29 mouse cellular contexts compared by ENCODE assay signal in genomic region chr10:94527248-94527647, GRCm38 (mm10).
DNase-seq lines count a peak whose midpoint lies in the region; ATAC-seq lines count a peak whose summit lies in the region.
"Had no signal": no experiment of that assay in that cellular context is flagged by ENCODE, and none has a peak within 500 bp of the region (broad histone marks: within the 10 kb centered on the region; RNA-seq: fewer than 3 reads in every experiment).

No protein-coding gene starts in this region.

- WGBS in heart, embryonic 12.5 days = 67% methylated on average over 6 of the region's 6 CpGs
- 56% methylated on average over 6 of the region's 6 CpGs for WGBS in liver, embryonic 11.5 days
- 31% methylated on average over 6 of the region's 6 CpGs for WGBS in liver, embryonic 16.5 days (ENCODE audit: insufficient replicate concordance)
- WGBS in midbrain, embryonic 15.5 days = 86% methylated on average over 6 of the region's 6 CpGs

- no peak overlapping the region for H3K4me3 ChIP-seq in heart, embryonic 12.5 days
- no peak overlapping the region for H3K4me3 ChIP-seq in liver, embryonic 11.5 days (ENCODE audit: low read depth, low read length)
- H3K4me3 ChIP-seq in liver, embryonic 16.5 days (ENCODE audit: low read depth, low read length) = no peak overlapping the region
- no peak overlapping the region for H3K4me3 ChIP-seq in midbrain, embryonic 15.5 days
- H3K4me3 ChIP-seq: embryonic facial prominence, embryonic 10.5 days; embryonic facial prominence, embryonic 15.5 days; forebrain, embryonic 13.5 days; heart, embryonic 15.5 days; hindbrain, embryonic 12.5 days; intestine, embryonic 15.5 days; limb, embryonic 10.5 days; limb, embryonic 15.5 days; lung, embryonic 15.5 days; megakaryocyte, embryonic 14.5 days; neural tube, embryonic 12.5 days had no signal

- no peak for DNase-seq in heart, postnatal 25 days (ENCODE audit: low spot score)
- no peak for DNase-seq in liver, embryonic 11.5 days (ENCODE audit: low spot score)
- no peak for DNase-seq in urinary bladder, postnatal 4 days (ENCODE audit: low spot score in 2 of 2)
- DNase-seq in neural tube, embryonic 10.5 days (ENCODE audit: extremely low spot score, low spot score) = no peak
- DNase-seq: adrenal gland, postnatal 25 days; cerebellum, adult 8-10 months; gastrocnemius, postnatal 10 days; heart, postnatal 36 days; kidney, adult 2 months; kidney, postnatal 36 days; layer of hippocampus, postnatal 36 days; lung, postnatal 36 days; midbrain, embryonic 14.5 days; thymus, postnatal 4 days had no signal

- intact Hi-C loops in heart, postnatal 25 days (cut with DNase I) = no loop called here

- peak; percentile 68; the same call in 1 of the 2 replicates for ATAC-seq in heart, embryonic 12.5 days (ENCODE audit: insufficient number of reproducible peaks, low FRiP score)
- ATAC-seq in liver, embryonic 11.5 days (replicated peaks; ENCODE audit: low FRiP score) = peak; percentile 86
- ATAC-seq in liver, embryonic 16.5 days (ENCODE audit: low read depth) = peak; percentile 86
- no peak for ATAC-seq in midbrain, embryonic 15.5 days (replicated peaks)
- ATAC-seq: forebrain, embryonic 13.5 days; hindbrain, postnatal 0 days; intestine, embryonic 15.5 days had no signal

- no peak overlapping the region for H3K9ac ChIP-seq in heart, embryonic 12.5 days
- H3K9ac ChIP-seq in liver, embryonic 11.5 days (ENCODE audit: low read depth, low read length) = no peak overlapping the region
- no peak overlapping the region for H3K9ac ChIP-seq in liver, embryonic 16.5 days (ENCODE audit: low read depth, low read length)
- no peak overlapping the region for H3K9ac ChIP-seq in midbrain, embryonic 15.5 days
- H3K9ac ChIP-seq: embryonic facial prominence, embryonic 15.5 days; forebrain, embryonic 13.5 days; heart, embryonic 15.5 days; hindbrain, embryonic 12.5 days; intestine, embryonic 15.5 days; limb, embryonic 15.5 days; lung, embryonic 15.5 days; neural tube, embryonic 12.5 days had no signal

- H3K9me3 ChIP-seq in heart, embryonic 12.5 days (replicated peaks) = no peaks in the 10 kb centered on the region
- H3K9me3 ChIP-seq in liver, embryonic 11.5 days (ENCODE audit: control insufficient read depth, low read length) = no peaks in the 10 kb centered on the region
- no peaks in the 10 kb centered on the region for H3K9me3 ChIP-seq in liver, embryonic 16.5 days (replicated peaks; ENCODE audit: control insufficient read depth, low read length)
- no peaks in the 10 kb centered on the region for H3K9me3 ChIP-seq in midbrain, embryonic 15.5 days
- H3K9me3 ChIP-seq: embryonic facial prominence, embryonic 10.5 days; embryonic facial prominence, embryonic 15.5 days; forebrain, embryonic 13.5 days; heart, embryonic 15.5 days; hindbrain, embryonic 12.5 days; intestine, embryonic 15.5 days; limb, embryonic 10.5 days; limb, embryonic 15.5 days; lung, embryonic 15.5 days; megakaryocyte, embryonic 14.5 days; neural tube, embryonic 12.5 days had no signal

- H3K27ac ChIP-seq in heart, embryonic 12.5 days (ENCODE audit: poor library complexity, severe bottlenecking) = no peak overlapping the region; the same call in 1 of the 2 replicates
- 0 out of 2 replicates have a peak overlapping the region, but pooled peaks have one; percentile 58 for H3K27ac ChIP-seq in liver, embryonic 11.5 days (ENCODE audit: low read depth, low read length)
- peak overlapping the region; percentile 66 for H3K27ac ChIP-seq in liver, embryonic 16.5 days (ENCODE audit: low read length)
- no peak overlapping the region for H3K27ac ChIP-seq in midbrain, embryonic 15.5 days
- H3K27ac ChIP-seq: embryonic facial prominence, embryonic 10.5 days; embryonic facial prominence, embryonic 15.5 days; forebrain, embryonic 13.5 days; heart, embryonic 15.5 days; hindbrain, embryonic 12.5 days; hindbrain, postnatal 0 days; intestine, embryonic 15.5 days; limb, embryonic 10.5 days; limb, embryonic 15.5 days; lung, embryonic 15.5 days; neural tube, embryonic 12.5 days had no signal

- no peaks in the 10 kb centered on the region for H3K27me3 ChIP-seq in heart, embryonic 12.5 days (replicated peaks)
- H3K27me3 ChIP-seq in liver, embryonic 11.5 days (replicated peaks; ENCODE audit: control insufficient read depth, insufficient read depth, low read length) = no peaks in the 10 kb centered on the region
- H3K27me3 ChIP-seq in liver, embryonic 16.5 days (ENCODE audit: control insufficient read depth, insufficient read depth, low read depth, low read length) = no peaks in the 10 kb centered on the region
- no peaks in the 10 kb centered on the region for H3K27me3 ChIP-seq in midbrain, embryonic 15.5 days (replicated peaks)
- H3K27me3 ChIP-seq: embryonic facial prominence, embryonic 15.5 days; forebrain, embryonic 13.5 days; heart, embryonic 15.5 days; hindbrain, embryonic 12.5 days; intestine, embryonic 15.5 days; limb, embryonic 15.5 days; lung, embryonic 15.5 days; neural tube, embryonic 12.5 days had no signal

- no peaks in the 10 kb centered on the region for H3K36me3 ChIP-seq in heart, embryonic 12.5 days
- no peaks in the 10 kb centered on the region for H3K36me3 ChIP-seq in liver, embryonic 11.5 days (ENCODE audit: control insufficient read depth, insufficient read depth, low read length)
- H3K36me3 ChIP-seq in liver, embryonic 16.5 days (ENCODE audit: control insufficient read depth, insufficient read depth) = no peaks in the 10 kb centered on the region
- no peaks in the 10 kb centered on the region for H3K36me3 ChIP-seq in midbrain, embryonic 15.5 days (replicated peaks)
- H3K36me3 ChIP-seq: embryonic facial prominence, embryonic 10.5 days; embryonic facial prominence, embryonic 15.5 days; heart, embryonic 15.5 days; hindbrain, embryonic 12.5 days; intestine, embryonic 15.5 days; limb, embryonic 10.5 days; limb, embryonic 15.5 days; lung, embryonic 15.5 days; neural tube, embryonic 12.5 days had no signal

- peaks cover 41% of the 10 kb centered on the region for H3K4me1 ChIP-seq in heart, embryonic 12.5 days (replicated peaks)
- H3K4me1 ChIP-seq in liver, embryonic 11.5 days (replicated peaks; ENCODE audit: control insufficient read depth, insufficient read depth, low read length) = peaks cover 23% of the 10 kb centered on the region
- H3K4me1 ChIP-seq in liver, embryonic 16.5 days (ENCODE audit: control insufficient read depth, low read depth, low read length) = peaks cover 27% of the 10 kb centered on the region
- H3K4me1 ChIP-seq in midbrain, embryonic 15.5 days = peaks cover 10% of the 10 kb centered on the region
- H3K4me1 ChIP-seq: megakaryocyte, embryonic 14.5 days had no signal

- no peak overlapping the region for H3K4me2 ChIP-seq in heart, embryonic 12.5 days
- H3K4me2 ChIP-seq in liver, embryonic 11.5 days = peak overlapping the region; percentile 11
- peak overlapping the region; percentile 29; the same call in 1 of the 2 replicates for H3K4me2 ChIP-seq in liver, embryonic 16.5 days (ENCODE audit: low read depth, low read length)
- no peak overlapping the region for H3K4me2 ChIP-seq in midbrain, embryonic 15.5 days
- H3K4me2 ChIP-seq: embryonic facial prominence, embryonic 15.5 days; forebrain, embryonic 13.5 days; heart, embryonic 15.5 days; hindbrain, embryonic 12.5 days; intestine, embryonic 15.5 days; limb, embryonic 15.5 days; lung, embryonic 15.5 days; neural tube, embryonic 12.5 days had no signal

Comparison
In these comparisons a context has a peak if more than half of its experiments do, and no peak if none do; other contexts are left out.
1. H3K27ac ChIP-seq: peak in liver, embryonic 11.5 days (single experiment) and liver, embryonic 16.5 days (single experiment); none in heart, embryonic 12.5 days (single experiment) and midbrain, embryonic 15.5 days (single experiment).
2. H3K4me2 ChIP-seq: peak in liver, embryonic 11.5 days (single experiment) and liver, embryonic 16.5 days (single experiment); none in heart, embryonic 12.5 days (single experiment) and midbrain, embryonic 15.5 days (single experiment).